Mouse (Mus musculus): ENCODE measurements at regions not wholly inside any gene's neighbourhood (a gene's known extent, or its start where the extent isn't known, plus 50 kb on each side); places are given as distances from the start of the nearest gene placed in this dataset.

- no peak for DNase-seq (ENCODE audit: extremely low spot score)
Measured at GRCm38 (mm10) chr8:8921446-8921845, 231.1 kb upstream of the Arglu1 start.

- DNase-seq (ENCODE audit: extremely low spot score): peak; percentile 38
Measured at GRCm38 (mm10) chr8:8919582-8920503, 229.5 kb upstream of the Arglu1 start.

GRCm38 (mm10) chr8:8919040-8919439, 228.7 kb upstream of the Arglu1 start:
- no peak for DNase-seq (ENCODE audit: extremely low spot score)

- no peak for DNase-seq (ENCODE audit: extremely low spot score)
Measured at GRCm38 (mm10) chr8:8907478-8908165, 217.3 kb upstream of the Arglu1 start.

- peak; percentile 34 for DNase-seq (ENCODE audit: extremely low spot score)
Measured at GRCm38 (mm10) chr8:8892996-8893395, 202.7 kb upstream of the Arglu1 start.

GRCm38 (mm10) chr8:8877286-8877685, 187.0 kb upstream of the Arglu1 start:
- DNase-seq (ENCODE audit: extremely low spot score): no peak

GRCm38 (mm10) chr8:8876879-8877278, 186.6 kb upstream of the Arglu1 start:
- DNase-seq (ENCODE audit: extremely low spot score): no peak

GRCm38 (mm10) chr8:8876469-8876868, 186.1 kb upstream of the Arglu1 start:
- no peak for DNase-seq (ENCODE audit: extremely low spot score)

- no peak for DNase-seq (ENCODE audit: extremely low spot score)
Measured at GRCm38 (mm10) chr8:8871938-8872337, 181.6 kb upstream of the Arglu1 start.

GRCm38 (mm10) chr8:8871039-8871438, 180.7 kb upstream of the Arglu1 start:
- no peak for DNase-seq (ENCODE audit: extremely low spot score)

- peak; percentile 72 for DNase-seq (ENCODE audit: extremely low spot score)
Measured at GRCm38 (mm10) chr8:8870487-8870886, 180.2 kb upstream of the Arglu1 start.

GRCm38 (mm10) chr8:8869338-8869737, 179.0 kb upstream of the Arglu1 start:
- DNase-seq (ENCODE audit: extremely low spot score): no peak

GRCm38 (mm10) chr8:8867924-8868323, 177.6 kb upstream of the Arglu1 start:
- DNase-seq (ENCODE audit: extremely low spot score): no peak

GRCm38 (mm10) chr8:8867126-8867777, 176.9 kb upstream of the Arglu1 start:
- no peak for DNase-seq (ENCODE audit: extremely low spot score)

- no peak for DNase-seq (ENCODE audit: extremely low spot score)
Measured at GRCm38 (mm10) chr8:8862767-8863166, 172.4 kb upstream of the Arglu1 start.

- DNase-seq (ENCODE audit: extremely low spot score): no peak
Measured at GRCm38 (mm10) chr8:8861331-8861940, 171.1 kb upstream of the Arglu1 start.

- DNase-seq (ENCODE audit: extremely low spot score): no peak
Measured at GRCm38 (mm10) chr8:8858636-8859035, 168.3 kb upstream of the Arglu1 start.

- no peak for DNase-seq (ENCODE audit: extremely low spot score)
Measured at GRCm38 (mm10) chr8:8852656-8853366, 162.5 kb upstream of the Arglu1 start.

GRCm38 (mm10) chr8:8851271-8851670, 160.9 kb upstream of the Arglu1 start:
- DNase-seq (ENCODE audit: extremely low spot score): no peak

- DNase-seq (ENCODE audit: extremely low spot score): no peak
Measured at GRCm38 (mm10) chr8:8850766-8851165, 160.4 kb upstream of the Arglu1 start.

- DNase-seq (ENCODE audit: extremely low spot score): no peak
Measured at GRCm38 (mm10) chr8:8847579-8847978, 157.3 kb upstream of the Arglu1 start.
